Mouse (Mus musculus) heart, embryonic 14.5 days (tissue): ENCODE measurements around the gene Icosl. TPM values are rescaled to one million over a fixed set of nuclear protein-coding genes. Genes with fewer than 3 reads are reported as not detected.

Experiments used
- ATAC-seq: fragments of 200-750 bp; cut with Nextera tagmentation; 2 replicates; pipeline ENCODE4 v1.8.0; 2017; ENCODE audit warnings: low read depth, moderate TSS enrichment; ENCODE audit not compliant: insufficient number of reproducible peaks, insufficient read depth, low FRiP score
- H3K27ac ChIP-seq, 2 experiments: fragments of 200-500 bp in 1 of 2; fragments of 300-500 bp in 1 of 2; sonication (generic) in 1 of 2; replicated peaks in 1 of 2; 2 replicates each; pipeline ENCODE4 v1.5.1; 2012 to 2014; ENCODE audit warnings: low read depth in 2 of 2, low read length in 2 of 2, control low read depth in 1 of 2, mild to moderate bottlenecking in 1 of 2, mixed read lengths in 1 of 2; ENCODE audit not compliant: control insufficient read depth in 1 of 2, insufficient read depth in 1 of 2
- H3K27me3 ChIP-seq: fragments of 300-500 bp; sonication (generic); 2 replicates; pipeline ENCODE4 v1.6.1; 2014; ENCODE audit warnings: mild to moderate bottlenecking, low read length, control low read depth; ENCODE audit not compliant: control insufficient read depth, insufficient read depth
- H3K36me3 ChIP-seq: fragments of 300-500 bp; sonication (generic); 2 replicates; pipeline ENCODE4 v1.6.1; 2014; ENCODE audit warnings: mild to moderate bottlenecking, control low read depth, low read length, mixed read lengths; ENCODE audit not compliant: control insufficient read depth, insufficient read depth
- H3K4me1 ChIP-seq, 2 experiments: fragments of 200-500 bp in 1 of 2; fragments of 300-500 bp in 1 of 2; sonication (generic) in 1 of 2; 2 replicates each; pipeline ENCODE4 v1.6.1; 2012 to 2014; ENCODE audit warnings: low read length in 2 of 2, control low read depth in 1 of 2, mixed read lengths in 1 of 2; ENCODE audit not compliant: control insufficient read depth in 2 of 2, insufficient read depth in 2 of 2
- H3K4me2 ChIP-seq: fragments of 300-500 bp; sonication (generic); 2 replicates; pipeline ENCODE4 v1.6.1; 2014; ENCODE audit warnings: mild to moderate bottlenecking, low read length
- H3K4me3 ChIP-seq, 2 experiments: fragments of 200-500 bp in 1 of 2; fragments of 300-500 bp in 1 of 2; sonication (generic) in 1 of 2; 2 replicates each; pipeline ENCODE4 v1.5.1; 2012 to 2014; ENCODE audit warnings: low read length in 2 of 2, mild to moderate bottlenecking in 2 of 2, control low read depth in 1 of 2, low read depth in 1 of 2, moderate library complexity in 1 of 2; ENCODE audit not compliant: control insufficient read depth in 1 of 2, insufficient read depth in 1 of 2
- H3K9ac ChIP-seq: fragments of 300-500 bp; sonication (generic); 2 replicates; pipeline ENCODE4 v1.6.1; 2014; ENCODE audit warnings: mild to moderate bottlenecking, low read length
- H3K9me3 ChIP-seq: fragments of 300-500 bp; sonication (generic); 2 replicates; pipeline ENCODE4 v1.6.1; 2016; ENCODE audit warnings: low read length, control low read depth; ENCODE audit not compliant: control insufficient read depth
- WGBS: fragments of 180-500 bp; shearing (Covaris S2); extraction: QIAGEN DNeasy Blood & Tissue Kit; methylation state at CpG from one replicate; pipeline ENCODE4 v1.1.7; 2014; 5-methylcytosine and 5-hydroxymethylcytosine counted together
- polyA plus RNA-seq: library from polyadenylated mRNA; unstranded; fragments of >200 nt; fragmentation: Nextera tagmentation; extraction: Ambion mirVana; gene quantifications from 2 replicates; pipeline ENCODE4 v1.2.1, GENCODE M21; 2014

Icosl gene
- polyA plus RNA-seq, 1 experiment from 2014 or later = 1.5 TPM

- Histone ChIP-seq H3K9ac (no peak overlapping the region), H3K36me3 (no peaks in the 10 kb centered on the region), H3K27me3 (peaks cover 5% of the 10 kb centered on the region; the same call in 1 of the 2 replicates), H3K4me3 (no peak overlapping the region), H3K4me2 (no peak overlapping the region), H3K9me3 (no peaks in the 10 kb centered on the region), H3K27ac (no peak overlapping the region), H3K4me1 (no peaks in the 10 kb centered on the region; a peak in 1 of 4 replicates)
- 82% methylated on average over 11 of the region's 11 CpGs for WGBS
- no peak for ATAC-seq
Observed at GRCm38 (mm10) chr10:78074977-78075376, 5.9 kb downstream of the Icosl start.

GRCm38 (mm10) chr10:78077862-78078261 is 8.8 kb downstream of the Icosl start:
- Histone ChIP-seq H3K4me1 (no peaks in the 10 kb centered on the region), H3K4me2 (no peak overlapping the region), H3K9me3 (no peaks in the 10 kb centered on the region), H3K27me3 (no peaks in the 10 kb centered on the region), H3K27ac (no peak overlapping the region), H3K36me3 (no peaks in the 10 kb centered on the region), H3K9ac (no peak overlapping the region), H3K4me3 (no peak overlapping the region)
- 66% methylated on average over 9 of the region's 9 CpGs for WGBS
- ATAC-seq = no peak

DNA sequence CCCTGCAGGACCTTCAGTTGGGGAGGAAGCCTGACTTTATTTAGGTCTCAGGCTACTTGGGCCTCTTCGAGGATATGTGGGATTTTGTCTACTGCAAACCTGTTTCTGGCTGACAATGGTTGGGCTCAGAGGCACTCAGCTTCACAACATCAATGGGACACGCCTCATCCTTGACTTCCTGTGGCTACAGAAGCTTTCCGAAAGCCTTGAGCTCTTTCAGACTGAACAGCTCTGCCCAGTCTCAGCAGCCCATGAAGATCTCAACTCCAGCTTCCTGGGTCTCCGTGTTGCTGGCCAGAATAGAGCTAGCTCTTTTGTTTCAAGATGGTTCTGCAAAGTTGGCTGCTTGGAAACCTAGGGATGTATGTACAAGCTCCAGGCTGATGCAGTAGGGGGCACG is 9.2 kb downstream of the Icosl start:
- WGBS = 72% methylated on average over 5 of the region's 5 CpGs
- H3K4me2 ChIP-seq = no peak overlapping the region

DNA sequence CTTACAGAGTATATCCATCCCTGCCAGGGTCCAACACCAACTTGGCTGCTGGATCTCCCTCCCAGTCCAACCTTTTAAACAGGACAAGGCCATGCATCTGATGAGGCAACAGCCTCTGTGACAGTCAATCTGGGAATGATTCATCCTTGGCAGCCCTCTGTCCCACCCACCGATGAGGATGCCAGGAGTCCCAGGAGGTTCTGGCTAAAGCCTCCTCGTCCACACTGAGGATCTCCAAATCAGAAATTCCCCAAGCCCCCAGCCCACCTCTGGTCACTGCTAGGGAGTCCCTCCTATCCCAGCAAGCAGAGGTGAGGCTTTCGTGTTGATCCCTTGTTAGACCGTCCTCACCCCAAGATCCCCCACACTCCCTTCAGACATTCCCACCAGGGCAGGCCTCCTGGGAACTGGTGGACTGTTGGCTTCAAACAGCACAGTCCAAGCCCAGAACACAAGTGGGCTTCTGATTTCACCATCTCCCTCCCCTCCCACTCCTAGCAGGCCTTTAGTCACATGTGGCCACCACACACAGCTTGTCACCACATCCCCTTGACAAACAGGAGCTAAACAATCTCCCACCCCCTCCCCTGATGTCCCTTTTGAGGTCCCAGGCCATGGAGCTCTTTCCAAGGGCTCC is 11.0 kb downstream of the Icosl start:
- no peaks in the 10 kb centered on the region for H3K27me3 ChIP-seq
- H3K9me3 ChIP-seq = no peaks in the 10 kb centered on the region
- WGBS = 70% methylated on average over 4 of the region's 4 CpGs
- no peak overlapping the region for H3K4me3 ChIP-seq
- no peak overlapping the region for H3K27ac ChIP-seq
- no peaks in the 10 kb centered on the region for H3K4me1 ChIP-seq
- H3K9ac ChIP-seq = no peak overlapping the region
- no peak overlapping the region for H3K4me2 ChIP-seq
- H3K36me3 ChIP-seq = no peaks in the 10 kb centered on the region
- ATAC-seq = no peak

More for the DNA sequence above, 9.2 kb downstream of the Icosl start:
- H3K9me3 ChIP-seq = no peaks in the 10 kb centered on the region
- H3K4me1 ChIP-seq = no peaks in the 10 kb centered on the region
- no peak overlapping the region for H3K27ac ChIP-seq
- no peak for ATAC-seq
- no peaks in the 10 kb centered on the region for H3K36me3 ChIP-seq
- H3K4me3 ChIP-seq = no peak overlapping the region
- H3K27me3 ChIP-seq = no peaks in the 10 kb centered on the region
- no peak overlapping the region for H3K9ac ChIP-seq

DNA sequence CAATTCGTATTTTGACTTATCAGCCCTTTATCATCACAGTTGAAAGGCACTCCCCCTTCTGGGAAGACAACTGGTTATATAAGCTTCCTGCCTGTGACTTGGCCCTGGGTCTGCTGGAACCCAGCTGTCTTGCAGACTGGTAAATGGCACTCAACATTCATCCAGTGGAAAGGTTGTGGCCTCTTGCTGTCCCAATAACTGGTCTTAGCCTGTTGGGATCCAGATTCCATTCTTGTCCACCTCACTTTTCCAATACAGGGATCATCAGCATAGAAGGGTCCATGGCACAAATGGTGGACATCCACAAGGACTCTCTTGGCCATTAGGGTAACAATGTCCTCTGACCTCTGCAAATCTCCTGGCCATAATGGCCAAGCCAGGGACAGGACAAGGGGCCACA is 15.0 kb downstream of the Icosl start:
- Histone ChIP-seq H3K9me3 (no peaks in the 10 kb centered on the region), H3K27ac (no peak overlapping the region), H3K9ac (no peak overlapping the region), H3K4me1 (no peaks in the 10 kb centered on the region), H3K27me3 (no peaks in the 10 kb centered on the region), H3K36me3 (no peaks in the 10 kb centered on the region), H3K4me2 (no peak overlapping the region), H3K4me3 (no peak overlapping the region)
- WGBS = 27% methylated on average over 1 of the region's 1 CpGs
- ATAC-seq = no peak

DNA sequence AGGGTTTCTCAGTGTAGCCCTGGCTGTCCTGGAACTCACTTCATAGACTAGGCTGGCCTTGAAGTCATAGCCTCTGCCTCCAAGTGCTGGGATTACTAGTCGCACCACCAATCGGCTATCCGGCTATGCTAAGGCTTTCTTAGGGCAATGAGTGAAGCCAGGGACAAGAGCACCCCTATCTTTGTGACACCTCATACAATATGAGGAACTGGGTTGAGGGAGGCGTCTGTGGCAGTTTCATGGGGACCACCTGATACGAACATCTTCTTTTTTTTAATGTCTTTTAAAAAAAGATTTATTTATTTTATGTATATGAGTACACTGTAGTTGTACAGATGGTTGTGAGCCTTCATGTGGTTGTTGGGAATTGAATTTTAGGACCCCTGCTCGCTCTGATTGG is 16.6 kb downstream of the Icosl start:
- H3K4me1 ChIP-seq = no peaks in the 10 kb centered on the region; a peak in 1 of 4 replicates
- H3K27me3 ChIP-seq = no peaks in the 10 kb centered on the region
- H3K27ac ChIP-seq = no peak overlapping the region
- no peak for ATAC-seq
- no peaks in the 10 kb centered on the region for H3K9me3 ChIP-seq
- H3K4me3 ChIP-seq = no peak overlapping the region
- H3K4me2 ChIP-seq = no peak overlapping the region
- 86% methylated on average over 6 of the region's 6 CpGs for WGBS
- H3K9ac ChIP-seq = no peak overlapping the region
- H3K36me3 ChIP-seq = no peaks in the 10 kb centered on the region

- ATAC-seq = no peak
- Histone ChIP-seq H3K36me3 (no peaks in the 10 kb centered on the region), H3K9ac (no peak overlapping the region), H3K27me3 (no peaks in the 10 kb centered on the region), H3K27ac (no peak overlapping the region), H3K9me3 (no peaks in the 10 kb centered on the region), H3K4me3 (no peak overlapping the region), H3K4me1 (no peaks in the 10 kb centered on the region; a peak in 1 of 4 replicates), H3K4me2 (no peak overlapping the region)
- 66% methylated on average over 10 of the region's 10 CpGs for WGBS
Observed at GRCm38 (mm10) chr10:78086444-78087061, 17.5 kb downstream of the Icosl start.

DNA sequence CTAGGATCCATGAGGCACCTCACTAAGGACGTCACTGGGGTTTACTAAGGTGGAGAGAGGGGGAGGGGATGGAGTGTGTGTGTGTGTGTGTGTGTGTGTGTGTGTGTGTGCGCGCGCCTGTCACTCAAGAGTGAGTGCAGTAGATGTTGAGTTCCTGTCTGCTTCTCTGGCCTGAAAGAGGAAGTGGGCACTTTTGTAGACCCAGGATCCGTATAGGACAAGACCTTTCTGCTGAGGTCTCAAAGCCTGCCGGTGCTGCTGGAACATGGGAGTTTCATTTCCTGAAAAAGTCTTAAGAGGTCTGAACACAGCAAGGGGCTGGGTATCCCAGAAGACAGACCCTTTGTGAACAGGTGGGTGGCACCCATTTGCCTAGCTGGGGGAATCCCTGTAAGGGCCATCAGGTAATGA is 18.0 kb downstream of the Icosl start:
- no peak overlapping the region for H3K4me3 ChIP-seq
- no peaks in the 10 kb centered on the region for H3K36me3 ChIP-seq
- no peak overlapping the region for H3K9ac ChIP-seq
- H3K27ac ChIP-seq = no peak overlapping the region
- H3K4me2 ChIP-seq = no peak overlapping the region
- 73% methylated on average over 6 of the region's 6 CpGs for WGBS
- no peaks in the 10 kb centered on the region; a peak in 1 of 4 replicates for H3K4me1 ChIP-seq
- no peaks in the 10 kb centered on the region for H3K9me3 ChIP-seq
- no peak for ATAC-seq
- no peaks in the 10 kb centered on the region for H3K27me3 ChIP-seq
